Mouse (Mus musculus) liver, postnatal 0 days (tissue): Measurements from ENCODE around the gene Prg3.

Experiments
- CTCF ChIP-seq: sonication (generic); IDR thresholded peaks from 2 replicates; pipeline ENCODE4 v1.5.1; 2016; ENCODE audit warnings: antibody characterized with exemption, low read depth
- EP300 ChIP-seq: IDR thresholded peaks from 2 replicates; pipeline ENCODE4 v1.6.1; 2016; ENCODE audit warnings: antibody characterized with exemption, low read depth, mild to moderate bottlenecking

- TF ChIP-seq EP300 (no peak), CTCF (peak; percentile 98)
These were observed 31.7 kb upstream of the Prg3 start for GRCm38 (mm10) chr2:84956274-84956673.
